ENCODE assay signal across 24 mouse cellular contexts in the genomic region with DNA sequence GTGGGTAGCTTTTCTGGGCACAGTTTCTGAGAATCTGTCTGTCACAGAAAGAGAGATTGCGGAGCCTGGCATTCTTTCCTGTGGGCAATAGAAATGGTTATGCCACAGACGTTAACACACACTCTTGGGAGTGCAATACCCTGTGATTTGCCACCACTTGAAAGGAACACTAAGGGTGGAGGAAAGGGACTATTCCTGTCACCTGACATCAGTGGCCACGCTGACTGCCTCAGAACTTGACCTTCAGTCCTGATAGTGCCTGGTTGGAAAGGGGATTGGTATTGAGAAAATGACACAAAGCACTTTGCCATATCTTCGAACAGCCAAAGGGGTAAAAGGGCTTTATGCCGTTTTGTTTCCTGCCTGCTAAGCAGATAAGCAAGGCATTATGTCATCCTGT.
DNase-seq lines count a peak whose midpoint lies in the region; ATAC-seq lines count a peak whose summit lies in the region.
"Had no signal": no experiment of that assay in that cellular context is flagged by ENCODE, and none has a peak within 500 bp of the region (broad histone marks: within the 10 kb centered on the region; RNA-seq: fewer than 3 reads in every experiment).

No protein-coding gene starts in this region.

- H3K4me1 ChIP-seq in intestine, embryonic 16.5 days (ENCODE audit: control insufficient read depth, insufficient read depth, low read length): no peaks in the 10 kb centered on the region
- H3K4me1 ChIP-seq in intestine, embryonic 15.5 days (replicated peaks): no peaks in the 10 kb centered on the region
- H3K4me1 ChIP-seq in heart, embryonic 15.5 days (replicated peaks): peaks cover 25% of the 10 kb centered on the region
- H3K4me1 ChIP-seq: forebrain, embryonic 13.5 days; limb, embryonic 10.5 days; neural tube, embryonic 13.5 days had no signal

- H3K9me3 ChIP-seq in intestine, embryonic 16.5 days (ENCODE audit: control insufficient read depth, low read length): no peaks in the 10 kb centered on the region
- no peaks in the 10 kb centered on the region for H3K9me3 ChIP-seq in intestine, embryonic 15.5 days
- H3K9me3 ChIP-seq in heart, embryonic 15.5 days (replicated peaks): no peaks in the 10 kb centered on the region
- H3K9me3 ChIP-seq: forebrain, embryonic 13.5 days; G1E; kidney, embryonic 15.5 days; limb, embryonic 10.5 days; megakaryocyte, embryonic 14.5 days; neural tube, embryonic 13.5 days had no signal

- DNase-seq in adrenal gland, adult 8-10 months: peak; percentile 30
- no peak for DNase-seq in adrenal gland, adult 18-20 months (ENCODE audit: low spot score in 2 of 2)
- DNase-seq in gastrocnemius, adult 8-10 months (ENCODE audit: low spot score in 2 of 2): no peak
- no peak for DNase-seq in cerebellum, postnatal 4 days (ENCODE audit: low spot score in 2 of 2)
- DNase-seq: cerebellum, adult 18-20 months; cerebellum, postnatal 25 days; kidney, postnatal 4 days; layer of hippocampus, adult 9-11 months; lung, adult 2 months; midbrain, embryonic 14.5 days; thymus, postnatal 14 days had no signal

- 65% methylated on average over 5 of the region's 5 CpGs for WGBS in intestine, embryonic 16.5 days
- WGBS in intestine, embryonic 15.5 days: 62% methylated on average over 5 of the region's 5 CpGs
- 29% methylated on average over 5 of the region's 5 CpGs for WGBS in heart, embryonic 15.5 days

- no peaks in the 10 kb centered on the region for H3K27me3 ChIP-seq in intestine, embryonic 16.5 days (replicated peaks; ENCODE audit: control insufficient read depth, insufficient read depth, low read length)
- no peaks in the 10 kb centered on the region for H3K27me3 ChIP-seq in intestine, embryonic 15.5 days (replicated peaks)
- no peaks in the 10 kb centered on the region for H3K27me3 ChIP-seq in heart, embryonic 15.5 days
- H3K27me3 ChIP-seq: forebrain, embryonic 13.5 days; kidney, embryonic 15.5 days; megakaryocyte, embryonic 14.5 days; neural tube, embryonic 13.5 days had no signal

- no peak overlapping the region for H3K9ac ChIP-seq in intestine, embryonic 16.5 days (ENCODE audit: low read depth, low read length)
- no peak overlapping the region for H3K9ac ChIP-seq in intestine, embryonic 15.5 days
- H3K9ac ChIP-seq in heart, embryonic 15.5 days: no peak overlapping the region
- H3K9ac ChIP-seq: forebrain, embryonic 13.5 days; hindbrain, embryonic 14.5 days; kidney, embryonic 15.5 days; neural tube, embryonic 13.5 days had no signal

- no peak overlapping the region for H3K4me2 ChIP-seq in intestine, embryonic 16.5 days (ENCODE audit: low read depth, low read length)
- H3K4me2 ChIP-seq in intestine, embryonic 15.5 days (replicated peaks): no peak overlapping the region
- peak overlapping the region; percentile 19; the same call in 1 of the 2 replicates for H3K4me2 ChIP-seq in heart, embryonic 15.5 days
- H3K4me2 ChIP-seq: forebrain, embryonic 13.5 days; hindbrain, embryonic 14.5 days; kidney, embryonic 15.5 days; liver, embryonic 11.5 days; neural tube, embryonic 13.5 days had no signal

- H3K4me3 ChIP-seq in intestine, embryonic 16.5 days (ENCODE audit: low read length): no peak overlapping the region
- no peak overlapping the region for H3K4me3 ChIP-seq in intestine, embryonic 15.5 days (replicated peaks)
- no peak overlapping the region for H3K4me3 ChIP-seq in heart, embryonic 15.5 days
- H3K4me3 ChIP-seq: erythroblast, embryonic 14.5 days; forebrain, embryonic 13.5 days; kidney, embryonic 15.5 days; left cerebral cortex, adult 2 months; limb, embryonic 10.5 days; megakaryocyte, embryonic 14.5 days; neural tube, embryonic 13.5 days had no signal

- H3K36me3 ChIP-seq in intestine, embryonic 16.5 days (ENCODE audit: control insufficient read depth, insufficient read depth, low read length): no peaks in the 10 kb centered on the region
- H3K36me3 ChIP-seq in intestine, embryonic 15.5 days: no peaks in the 10 kb centered on the region
- H3K36me3 ChIP-seq in heart, embryonic 15.5 days: no peaks in the 10 kb centered on the region
- H3K36me3 ChIP-seq: G1E; kidney, embryonic 15.5 days; limb, embryonic 10.5 days; neural tube, embryonic 13.5 days had no signal

- ATAC-seq in intestine, embryonic 16.5 days: peak; percentile 41; the same call in 1 of the 2 replicates
- ATAC-seq in intestine, embryonic 15.5 days: no peak
- peak; percentile 73 for ATAC-seq in heart, embryonic 15.5 days (replicated peaks; ENCODE audit: insufficient number of reproducible peaks, insufficient read depth, low FRiP score, low read depth)
- ATAC-seq: forebrain, embryonic 13.5 days had no signal

- H3K27ac ChIP-seq in intestine, embryonic 16.5 days (ENCODE audit: low read length): no peak overlapping the region
- H3K27ac ChIP-seq in intestine, embryonic 15.5 days: no peak overlapping the region
- peak overlapping the region; percentile 65 for H3K27ac ChIP-seq in heart, embryonic 15.5 days
- H3K27ac ChIP-seq: forebrain, embryonic 13.5 days; hindbrain, embryonic 14.5 days; kidney, embryonic 15.5 days; left cerebral cortex, adult 2 months; limb, embryonic 10.5 days; neural tube, embryonic 13.5 days had no signal
